Mouse (Mus musculus) liver, adult 2 months (tissue): ENCODE results near the gene Mgp.

ENCODE experiments used
- CTCF ChIP-seq: fragments of 200-500 bp; IDR thresholded peaks from 2 replicates; pipeline ENCODE4 v1.5.1; 2011; ENCODE audit warnings: low read depth, low read length, control low read depth
- POLR2A ChIP-seq: fragments of 200-500 bp; IDR thresholded peaks from 2 replicates; pipeline ENCODE4 v1.6.1; 2011; ENCODE audit warnings: low read length, control low read depth; ENCODE audit not compliant: insufficient read depth; ENCODE audit errors: extremely low read depth

- no peak for TF ChIP-seq CTCF
- no peak for TF ChIP-seq POLR2A
These were observed 17.8 kb downstream of the Mgp start for GRCm38 (mm10) chr6:136857873-136858260.
